Mouse (Mus musculus): Measurements from ENCODE around the gene Gm17606. TPM values are rescaled to one million over a fixed set of nuclear protein-coding genes. Genes with fewer than 3 reads are reported as not detected.

Gm17606 gene
- total RNA-seq, 2 experiments from 2014 or later, result not detected

- intact Hi-C loops (cut with DNase I), result loop anchor here (2.0 to 5.0 kb wide), 2 partner anchors 36 to 50 kb away; partner anchors contain the start of genes 1700123O20Rik and Acin1
These were observed 10.1 kb downstream of the Gm17606 start for GRCm38 (mm10) chr14:54650621-54651454.

GRCm38 (mm10) chr14:54651556-54651955 is 10.8 kb downstream of the Gm17606 start:
- DNase-seq (ENCODE audit: low spot score), result no peak

More at GRCm38 (mm10) chr14:54650621-54651454, 10.1 kb downstream of the Gm17606 start:
- peak; percentile 53 for DNase-seq (ENCODE audit: low spot score)

GRCm38 (mm10) chr14:54652787-54653186 is 12.0 kb downstream of the Gm17606 start:
- intact Hi-C loops (cut with DNase I), result loop anchor here (5.0 kb wide), 1 partner anchor 35 kb away; the partner anchor contains the start of genes 1700123O20Rik and Acin1
- no peak for DNase-seq (ENCODE audit: low spot score)

More at GRCm38 (mm10) chr14:54651556-54651955, 10.8 kb downstream of the Gm17606 start:
- intact Hi-C loops (cut with DNase I), result loop anchor here (2.0 to 5.0 kb wide), 2 partner anchors 36 to 49 kb away; partner anchors contain the start of genes 1700123O20Rik and Acin1

- peak; percentile 75 for DNase-seq (ENCODE audit: low spot score)
- intact Hi-C loops (cut with DNase I), result loop anchor here (5.0 kb wide), 1 partner anchor 34 kb away; the partner anchor contains the start of genes 1700123O20Rik and Acin1
These were observed 12.7 kb downstream of the Gm17606 start for GRCm38 (mm10) chr14:54653496-54653895.

DNA sequence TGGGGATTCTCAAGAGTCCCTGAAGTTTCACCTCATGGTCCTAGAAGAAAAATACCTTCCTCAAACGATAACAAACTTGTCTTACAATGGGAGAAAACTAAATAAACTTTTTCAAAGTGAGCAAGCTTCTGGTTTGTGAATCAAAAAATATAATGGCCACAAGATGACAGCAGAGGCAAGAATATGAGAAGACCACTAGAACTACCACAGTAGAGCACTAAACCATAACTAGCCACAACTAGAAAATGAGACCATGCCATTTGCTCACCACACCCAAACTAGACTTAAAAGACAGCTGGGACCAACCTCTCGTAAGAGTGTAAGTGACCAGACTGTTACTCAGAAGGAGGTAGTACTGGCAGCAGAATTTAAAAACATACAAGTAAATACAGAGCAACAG is 19.3 kb downstream of the Gm17606 start:
- no peak for DNase-seq (ENCODE audit: low spot score)
- intact Hi-C loops (cut with DNase I), result loop anchor here (2.0 kb wide), 1 partner anchor 41 kb away; no protein-coding TSS in a partner anchor

DNA sequence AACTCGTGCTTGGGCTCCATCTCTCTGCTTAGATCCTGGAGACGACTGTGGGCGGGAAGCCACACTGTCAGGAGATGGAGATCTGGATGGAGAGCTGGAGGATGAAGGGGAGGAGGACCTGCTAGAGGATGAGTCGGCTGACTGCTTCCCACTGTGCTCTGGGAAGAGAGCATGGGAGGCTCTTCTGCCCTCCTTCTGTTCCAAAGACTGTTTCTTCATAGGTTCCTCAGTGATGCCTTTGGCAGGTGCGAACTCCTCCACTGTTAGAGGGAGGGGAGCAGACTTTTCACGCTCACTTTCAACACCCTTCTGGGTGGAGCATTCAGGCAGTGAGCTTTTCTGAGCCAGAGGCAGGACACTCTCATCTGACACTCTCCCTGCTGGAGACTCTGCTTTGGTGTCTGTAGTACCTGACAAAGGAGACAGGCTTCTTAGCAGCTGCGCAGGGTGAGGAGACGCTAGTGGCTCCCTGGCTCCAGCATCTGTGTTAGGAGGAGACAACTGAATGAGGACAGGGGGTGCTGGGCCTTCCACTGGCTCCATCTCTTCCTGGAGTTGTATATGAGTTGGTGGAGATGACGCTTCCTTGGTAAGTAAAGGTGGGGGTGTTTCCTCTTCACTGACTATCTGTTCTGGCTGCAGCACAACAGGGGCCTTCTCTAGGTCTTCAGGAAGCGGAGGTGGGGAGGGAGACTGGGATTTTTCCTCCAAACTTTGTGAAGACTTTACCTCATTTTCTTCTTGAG is 23.9 kb downstream of the Gm17606 start:
- intact Hi-C loops (cut with DNase I), result no loop called here
- DNase-seq (ENCODE audit: low spot score), result no peak

DNA sequence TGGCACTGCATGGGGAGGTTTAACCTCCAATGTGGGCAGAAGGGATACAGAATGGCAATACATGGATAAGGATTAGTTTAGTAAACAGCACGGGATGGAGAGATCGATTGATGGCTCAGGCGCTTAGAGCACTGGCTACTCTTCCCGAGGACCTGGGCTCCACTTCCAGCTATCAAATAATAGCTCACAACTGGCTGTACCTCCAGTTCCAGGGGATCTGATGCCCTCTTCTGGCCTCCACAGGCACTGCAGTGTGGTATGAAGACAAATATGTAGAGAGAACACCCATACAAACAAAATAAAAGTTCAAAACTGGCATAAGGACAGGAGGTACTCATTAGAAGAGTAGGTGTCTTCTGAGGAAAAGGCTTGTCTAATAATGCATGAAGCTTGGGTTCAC is 28.6 kb downstream of the Gm17606 start:
- no peak for DNase-seq (ENCODE audit: low spot score)
- intact Hi-C loops (cut with DNase I), result no loop called here

GRCm38 (mm10) chr14:54674317-54674716 is 33.6 kb downstream of the Gm17606 start:
- no peak for DNase-seq (ENCODE audit: low spot score)

GRCm38 (mm10) chr14:54676290-54676689 is 35.5 kb downstream of the Gm17606 start:
- no peak for DNase-seq (ENCODE audit: low spot score)
- intact Hi-C loops (cut with DNase I), result no loop called here

More at GRCm38 (mm10) chr14:54674317-54674716, 33.6 kb downstream of the Gm17606 start:
- intact Hi-C loops (cut with DNase I), result no loop called here

DNA sequence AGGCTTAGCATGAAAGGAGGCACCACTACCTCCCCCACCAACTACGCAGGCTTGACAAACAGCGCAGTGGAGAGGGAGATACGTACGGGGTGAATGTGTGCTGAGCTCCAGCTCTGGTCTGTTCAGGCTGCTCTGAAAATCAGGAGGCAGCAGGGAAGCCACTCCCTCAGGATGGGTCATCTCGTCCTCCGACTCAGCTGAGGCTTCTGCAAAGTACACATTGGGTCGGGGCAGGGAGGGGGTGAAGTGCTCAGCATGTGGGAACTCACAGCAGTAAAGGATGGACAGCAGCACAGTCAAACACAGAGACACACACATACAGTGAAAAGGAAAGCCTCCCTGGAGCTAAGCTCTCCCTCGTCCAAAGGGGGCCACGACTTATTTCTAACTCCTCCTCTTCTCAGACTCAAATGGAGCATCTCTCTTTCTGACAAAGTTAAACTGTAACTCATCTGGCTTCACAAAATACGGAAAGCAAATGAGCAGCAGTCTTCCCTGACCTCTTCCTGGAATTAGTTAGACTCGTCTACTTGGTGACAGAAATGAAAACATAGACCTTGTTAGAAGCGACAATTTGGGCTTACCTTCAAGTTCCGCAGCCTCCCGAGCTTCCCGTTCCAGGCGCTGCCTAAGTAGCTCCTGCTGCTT is 38.0 kb downstream of the Gm17606 start:
- intact Hi-C loops (cut with DNase I), result no loop called here
- no peak for DNase-seq (ENCODE audit: low spot score)

DNA sequence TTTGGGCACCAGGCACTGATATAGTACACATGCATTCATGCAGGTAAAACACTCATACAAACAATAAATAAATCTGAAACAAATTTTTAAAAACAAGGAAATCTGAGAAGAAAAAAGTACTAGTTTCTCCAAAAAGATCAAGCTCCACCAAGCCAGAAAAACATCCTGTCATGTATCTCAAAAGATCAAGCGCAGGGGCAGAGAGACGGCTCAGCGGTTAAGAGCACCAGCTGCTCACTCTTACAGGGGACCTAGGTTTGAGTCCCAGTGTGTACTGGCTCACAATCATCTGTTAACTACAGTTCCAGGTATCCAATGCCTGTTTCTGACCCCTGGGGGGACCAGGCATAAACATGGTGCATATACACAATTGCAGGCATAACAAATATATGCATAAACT is 41.6 kb downstream of the Gm17606 start:
- intact Hi-C loops (cut with DNase I), result no loop called here
- no peak for DNase-seq (ENCODE audit: low spot score)

DNA sequence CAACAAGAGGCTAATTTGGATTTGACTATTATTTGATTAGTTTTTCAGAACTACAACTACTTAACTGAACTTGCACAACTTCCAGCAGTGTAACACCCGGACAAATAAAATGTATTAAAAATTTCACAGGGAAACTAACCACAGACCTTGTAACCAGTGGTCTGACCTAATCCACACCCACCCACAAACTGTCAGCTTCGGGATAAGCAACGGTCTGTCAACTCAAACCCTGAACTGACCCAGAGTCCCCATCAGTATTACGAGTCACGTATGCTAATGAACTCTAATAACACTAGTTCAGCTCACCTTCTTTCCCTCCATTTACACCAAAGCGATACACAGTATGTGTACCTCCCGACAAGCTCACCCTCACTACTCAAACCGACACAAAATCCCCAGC is 44.7 kb downstream of the Gm17606 start:
- intact Hi-C loops (cut with DNase I), result loop anchor here (5.0 kb wide), 1 partner anchor 33 kb away; no protein-coding TSS in a partner anchor
- DNase-seq (ENCODE audit: low spot score), result no peak

- DNase-seq (ENCODE audit: low spot score), result no peak
These were observed 45.3 kb downstream of the Gm17606 start, which contains the start of gene 1700123O20Rik for GRCm38 (mm10) chr14:54686063-54686521. Gene 1700123O20Rik, plus strand, starts transcription at chr14:54686216.

GRCm38 (mm10) chr14:54686522-54687143 is 45.9 kb downstream of the Gm17606 start, which contains the start of gene Acin1:
Gene Acin1, minus strand, starts transcription at chr14:54686931.
- intact Hi-C loops (cut with DNase I), result loop anchor here (5.0 kb wide), 1 partner anchor 34 kb away; no protein-coding TSS in a partner anchor

More at GRCm38 (mm10) chr14:54686063-54686521, 45.3 kb downstream of the Gm17606 start, which contains the start of gene 1700123O20Rik:
- intact Hi-C loops (cut with DNase I), result loop anchor here (5.0 kb wide), 1 partner anchor 34 kb away; no protein-coding TSS in a partner anchor

GRCm38 (mm10) chr14:54687251-54687650 is 46.5 kb downstream of the Gm17606 start:
- intact Hi-C loops (cut with DNase I), result loop anchor here (5.0 kb wide), 1 partner anchor 35 kb away; no protein-coding TSS in a partner anchor
- DNase-seq (ENCODE audit: low spot score), result no peak

More at GRCm38 (mm10) chr14:54686522-54687143, 45.9 kb downstream of the Gm17606 start, which contains the start of gene Acin1:
- peak; percentile 100 for DNase-seq (ENCODE audit: low spot score)

DNA sequence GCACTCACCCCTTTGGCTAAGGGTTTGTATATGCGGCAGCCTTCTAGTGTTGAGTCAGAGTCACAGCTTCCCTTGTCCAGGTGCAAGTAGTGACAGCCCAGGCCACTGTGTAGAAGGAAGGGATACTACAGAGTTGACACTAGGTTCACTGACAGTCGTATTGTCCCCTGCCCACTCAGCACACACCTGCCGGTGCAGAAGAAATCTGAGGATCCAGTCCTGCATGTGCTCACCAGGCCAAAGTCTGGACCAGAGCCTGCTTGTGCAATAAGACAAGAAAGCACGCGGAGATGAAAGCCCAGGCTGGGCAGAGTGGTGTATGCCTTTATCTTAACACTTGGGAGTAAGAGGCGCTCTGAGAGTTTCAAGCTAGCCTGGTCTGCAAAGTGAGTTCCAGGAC is 54.3 kb downstream of the Gm17606 start:
- DNase-seq (ENCODE audit: low spot score), result no peak
- intact Hi-C loops (cut with DNase I), result loop anchor here (5.0 kb wide), 1 partner anchor 128 kb away; no protein-coding TSS in a partner anchor

- intact Hi-C loops (cut with DNase I), result loop anchor here (5.0 kb wide), 1 partner anchor 129 kb away; no protein-coding TSS in a partner anchor
These were observed 56.0 kb downstream of the Gm17606 start for GRCm38 (mm10) chr14:54696752-54697151.

More at GRCm38 (mm10) chr14:54696752-54697151, 56.0 kb downstream of the Gm17606 start:
- DNase-seq (ENCODE audit: low spot score), result no peak
